Mouse (Mus musculus) mouse embryonic stem cell (cell line): ENCODE measurements around the gene Zfp143.
"Not testable (repeated sequence)": the region's sequence is repeated elsewhere in the genome, so short reads cannot be mapped to it uniquely, and the experiment has no call there.

ENCODE experiments used
- in situ Hi-C, 2 experiments: fragments of 300-500 bp; cut with MboI; formaldehyde crosslinking; loops; 1 replicate in 1 of 2; 3 replicates in 1 of 2; pipeline ENCODE4 v1.14.3; 2019 to 2020; ENCODE audit warnings: low sequenced_read_pairs in 2 of 2, low pct_unique_long_range_greater_than_20kb in 1 of 2, mixed read lengths in 1 of 2; ENCODE audit not compliant: unreplicated experiment in 1 of 2

Zfp143 gene

GRCm38 (mm10) chr7:110085217-110085616, 24.2 kb downstream of the Zfp143 start:
- in situ Hi-C loops: no loop called here

GRCm38 (mm10) chr7:110087914-110088313, 26.9 kb downstream of the Zfp143 start:
- in situ Hi-C loops: no loop called here

DNA sequence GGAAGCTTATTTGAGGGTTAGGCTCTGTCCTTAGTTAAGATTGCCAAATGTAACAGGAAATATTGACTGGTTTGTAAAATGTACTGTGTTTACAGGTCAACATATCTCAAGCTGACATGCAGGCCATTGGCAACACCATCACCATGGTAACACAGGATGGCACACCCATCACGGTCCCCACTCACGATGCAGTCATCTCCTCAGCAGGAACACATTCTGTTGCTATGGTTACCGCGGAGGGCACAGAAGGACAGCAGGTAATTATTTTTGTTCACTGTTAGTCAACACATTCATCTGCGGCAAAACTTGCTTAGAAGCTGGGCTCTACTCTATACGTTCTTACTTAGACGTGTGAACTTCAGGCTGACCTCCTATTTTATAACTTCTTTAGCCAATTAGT, 30.7 kb downstream of the Zfp143 start:
- in situ Hi-C loops: no loop called here

DNA sequence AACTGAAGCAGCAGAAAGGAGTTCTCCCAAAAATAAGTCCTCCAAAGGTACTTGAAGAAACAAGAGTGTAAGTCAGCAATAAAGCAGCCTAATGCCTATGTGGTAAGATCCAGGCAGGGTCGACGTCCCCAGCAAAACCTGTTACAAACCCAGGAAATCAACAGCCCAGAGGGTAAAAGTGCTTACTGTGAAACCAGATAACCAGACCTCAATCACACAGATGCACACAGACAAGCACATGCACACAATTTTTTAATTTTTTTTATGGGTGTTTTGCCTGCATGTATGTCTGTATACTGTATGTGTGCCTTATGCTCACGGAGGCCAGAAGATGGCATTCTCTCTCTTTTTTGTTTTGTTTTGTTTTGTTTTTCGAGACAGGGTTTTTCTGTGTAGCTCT, 35.3 kb downstream of the Zfp143 start:
- in situ Hi-C loops: no loop called here

DNA sequence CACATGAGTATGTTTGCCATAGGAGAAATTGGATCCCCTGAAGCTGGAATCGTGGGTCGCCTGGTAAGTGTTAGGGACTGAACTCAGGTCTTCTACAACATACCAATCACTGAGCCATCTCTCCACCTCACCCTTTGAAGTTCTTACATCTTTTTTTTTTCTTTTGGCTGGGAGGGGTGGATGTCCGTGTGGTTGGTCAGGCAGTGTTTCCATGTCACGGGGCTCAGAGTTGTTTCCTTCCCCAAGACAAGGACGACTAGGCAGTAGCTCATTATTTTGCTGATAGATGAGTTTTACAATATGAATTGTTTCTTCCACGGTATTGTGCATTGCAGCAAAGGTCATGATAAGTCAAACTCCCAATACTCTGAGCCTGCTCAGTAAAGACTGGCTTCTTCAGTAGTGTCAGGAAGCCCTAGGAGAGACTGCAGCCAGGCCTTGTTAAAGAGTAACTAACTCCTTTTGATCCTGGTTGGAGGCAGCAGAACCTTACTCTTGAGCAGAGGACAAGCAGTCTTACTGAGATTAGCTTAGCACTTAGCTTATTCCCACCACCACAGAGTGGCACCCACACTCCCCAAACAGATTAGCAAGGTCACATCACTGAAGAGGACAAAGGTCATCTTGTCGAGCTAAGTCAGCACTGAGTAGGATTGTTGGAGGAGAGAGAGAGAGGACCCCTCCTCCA, 36.2 kb downstream of the Zfp143 start:
- in situ Hi-C loops: no loop called here

DNA sequence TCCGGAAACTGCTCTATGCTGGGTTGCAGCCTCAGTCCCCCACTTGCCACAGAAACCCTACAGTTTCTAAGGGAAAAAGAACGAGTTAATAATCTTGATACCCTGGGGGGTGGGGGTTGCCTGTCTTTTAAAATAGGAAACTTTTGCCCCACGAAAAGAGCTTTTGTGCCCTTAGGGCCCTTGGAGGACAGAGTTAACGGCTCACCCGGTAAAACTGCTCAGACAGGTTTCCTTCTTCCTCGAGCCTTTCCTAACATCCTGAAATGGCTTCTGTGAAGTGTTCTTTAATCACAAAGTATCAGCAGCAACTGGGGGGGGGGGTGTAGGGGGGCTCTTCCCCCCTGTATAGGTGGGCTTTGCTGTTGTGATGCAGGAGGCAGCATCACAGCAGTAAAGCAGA, 39.8 kb downstream of the Zfp143 start:
- in situ Hi-C loops: no loop called here

- in situ Hi-C loops: no loop called here
Observed at GRCm38 (mm10) chr7:110101266-110101665, 40.2 kb downstream of the Zfp143 start.

GRCm38 (mm10) chr7:110105041-110105440, 44.0 kb downstream of the Zfp143 start:
- in situ Hi-C loops: no loop called here

- in situ Hi-C loops: no loop called here
Observed at GRCm38 (mm10) chr7:110106633-110107032, 45.6 kb downstream of the Zfp143 start.

DNA sequence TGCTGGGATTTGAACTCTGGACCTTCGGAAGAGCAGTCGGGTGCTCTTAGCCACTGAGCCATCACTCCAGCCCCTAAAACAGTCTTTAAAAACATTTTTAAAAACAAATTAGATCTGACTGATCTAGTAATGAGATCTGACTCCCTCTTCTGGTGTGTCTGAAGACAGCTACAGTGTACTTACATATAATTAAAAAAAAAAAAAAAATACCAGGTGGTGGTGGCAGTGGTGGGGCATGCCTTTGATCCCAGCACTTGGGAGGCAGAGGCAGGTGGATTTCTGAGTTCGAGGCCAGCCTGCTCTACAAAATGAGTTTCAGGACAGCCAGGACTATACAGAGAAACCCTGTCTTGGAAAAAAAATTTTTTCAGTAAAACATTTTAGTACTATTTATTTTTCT, 47.5 kb downstream of the Zfp143 start:
- in situ Hi-C loops: not testable (repeated sequence)

DNA sequence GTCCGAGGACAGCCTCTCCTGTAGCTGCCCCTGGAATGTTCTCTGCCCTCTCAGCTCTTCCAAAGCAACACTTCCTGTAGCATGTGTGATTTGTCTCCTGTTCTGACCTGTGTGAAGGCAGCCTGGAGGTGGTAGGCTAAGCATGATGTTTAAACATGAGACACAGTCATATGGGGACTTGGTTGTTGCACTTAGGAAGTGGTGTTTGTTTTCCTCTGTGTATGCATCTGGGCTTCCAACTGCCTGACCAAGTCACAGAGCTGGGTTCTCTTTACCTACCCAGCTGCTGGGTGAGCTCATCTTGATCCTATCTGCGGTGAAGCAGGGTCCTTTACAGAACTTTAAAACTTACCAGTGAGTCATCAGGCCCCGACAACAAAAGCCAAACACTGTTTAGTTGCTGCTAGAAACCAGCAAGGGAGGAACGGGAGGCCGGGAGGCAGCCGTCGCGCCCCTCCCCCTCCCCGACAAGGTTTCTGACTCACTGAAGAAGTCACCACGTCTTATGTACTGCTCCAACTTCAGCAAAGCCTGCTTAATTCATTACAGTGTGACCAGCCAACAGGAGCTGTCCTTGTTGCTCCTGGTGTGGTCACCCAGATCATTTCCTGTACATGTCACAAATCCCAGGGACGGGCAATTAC, 48.1 kb downstream of the Zfp143 start:
- in situ Hi-C loops: no loop called here

- in situ Hi-C loops: no loop called here
Observed at GRCm38 (mm10) chr7:110110061-110110656, 49.1 kb downstream of the Zfp143 start.

DNA sequence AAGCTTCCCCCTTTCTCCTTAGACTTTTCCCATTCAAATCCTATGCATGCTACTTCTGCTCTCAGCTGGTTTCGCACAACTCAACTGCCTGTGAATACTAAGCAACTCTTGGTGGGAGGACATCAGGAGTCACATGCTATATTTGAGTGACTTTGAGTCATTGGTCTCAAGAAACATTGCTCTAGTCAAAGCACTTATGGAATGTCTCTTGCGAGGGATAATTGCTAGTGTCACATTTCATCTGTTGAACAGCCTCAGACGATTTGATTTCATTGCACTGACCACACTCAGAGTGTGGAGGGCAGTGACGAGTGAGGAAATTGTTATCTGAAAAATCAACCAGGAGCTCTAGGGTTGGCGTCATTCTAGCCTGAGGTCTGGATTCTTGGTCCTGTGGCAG, 53.7 kb downstream of the Zfp143 start:
- in situ Hi-C loops: no loop called here

GRCm38 (mm10) chr7:110116731-110117291, 55.8 kb downstream of the Zfp143 start:
- in situ Hi-C loops: no loop called here

- in situ Hi-C loops: no loop called here
Observed at GRCm38 (mm10) chr7:110118448-110118847, 57.4 kb downstream of the Zfp143 start.

DNA sequence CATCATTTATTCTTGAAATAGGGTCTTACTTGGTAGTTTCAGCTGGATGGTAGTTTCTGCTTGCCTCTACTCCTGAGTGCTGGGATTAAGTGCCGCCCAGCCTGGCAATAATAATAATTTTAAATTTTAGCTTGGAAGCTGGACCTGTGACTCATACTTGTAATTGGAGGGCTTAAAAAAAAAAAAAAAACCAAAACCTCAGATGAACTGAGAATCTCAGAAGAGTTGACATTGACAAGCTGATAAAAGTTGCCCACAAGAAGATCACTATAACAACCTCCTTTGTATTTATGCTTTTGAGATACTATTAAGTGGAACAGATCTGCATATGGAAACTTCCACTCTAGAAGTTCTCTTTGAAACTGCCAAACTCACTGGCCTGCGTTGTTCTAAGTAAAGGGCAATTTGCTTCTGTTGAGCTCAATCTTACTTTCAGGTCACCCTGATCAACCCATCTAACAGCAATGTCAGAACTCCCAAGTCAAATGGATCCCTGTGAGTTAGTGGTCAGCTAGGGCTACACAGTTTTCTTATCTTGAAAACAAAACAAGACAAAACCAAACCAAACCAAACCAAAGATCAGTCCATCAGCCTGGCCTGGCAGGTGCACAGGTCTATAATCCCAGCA, 59.3 kb downstream of the Zfp143 start:
- in situ Hi-C loops: no loop called here

GRCm38 (mm10) chr7:110121162-110121515, 60.1 kb downstream of the Zfp143 start:
- in situ Hi-C loops: no loop called here

GRCm38 (mm10) chr7:110121516-110122288, 60.7 kb downstream of the Zfp143 start, which contains the start of gene Wee1:
Wee1 (plus strand) TSS chr7:110122046.
- in situ Hi-C loops: no loop called here

- in situ Hi-C loops: no loop called here
Observed at GRCm38 (mm10) chr7:110122289-110122564, 61.2 kb downstream of the Zfp143 start.
